Mouse (Mus musculus) CH12.LX (cell line): ENCODE measurements at regions not wholly inside any gene's neighbourhood (a gene's known extent, or its start where the extent isn't known, plus 50 kb on each side); places are given as distances from the start of the nearest gene placed in this dataset.

Experiments used
- DNase-seq: peaks from one replicate; pipeline ENCODE4 v3.0.0-alpha.2; 2013; ENCODE audit errors: extremely low read depth
- H3K27ac ChIP-seq: 2 replicates; pipeline ENCODE4 v1.5.1; 2012; ENCODE audit warnings: low read depth, mild to moderate bottlenecking, control low read depth, moderate library complexity; ENCODE audit not compliant: insufficient read depth
- H3K27me3 ChIP-seq: replicated peaks from 2 replicates; pipeline ENCODE3; 2012; ENCODE audit warnings: inconsistent platforms
- H3K36me3 ChIP-seq, 2 experiments: replicated peaks in 1 of 2; 2 replicates each; pipeline versions ENCODE3 to v1.6.1; 2012; ENCODE audit warnings: inconsistent platforms in 1 of 2, low read length in 1 of 2, mild to moderate bottlenecking in 1 of 2, mixed read lengths in 1 of 2, moderate library complexity in 1 of 2; ENCODE audit not compliant: control insufficient read depth in 1 of 2, insufficient read depth in 1 of 2
- H3K4me1 ChIP-seq, 2 experiments: 2 replicates each; pipeline ENCODE4 v1.6.1; 2012; ENCODE audit warnings: inconsistent platforms in 1 of 2, moderate library complexity in 1 of 2; ENCODE audit not compliant: insufficient read depth in 2 of 2, control insufficient read depth in 1 of 2
- H3K4me2 ChIP-seq: 2 replicates; pipeline ENCODE4 v1.6.1; 2012; ENCODE audit warnings: low read depth, mild to moderate bottlenecking, control low read depth; ENCODE audit not compliant: poor library complexity, insufficient read depth, severe bottlenecking
- H3K4me3 ChIP-seq, 3 experiments: fragments of 150-350 bp in 1 of 3; sonication (generic) in 1 of 3; replicated peaks in 1 of 3; 2 replicates each; pipeline versions ENCODE3 to v1.5.1; 2011 to 2012; ENCODE audit warnings: low read depth in 2 of 3, low read length in 2 of 3, mild to moderate bottlenecking in 2 of 3, moderate library complexity in 2 of 3, control low read depth in 1 of 3, improper control_type of control experiment in 1 of 3, inconsistent platforms in 1 of 3, mixed read lengths in 1 of 3; ENCODE audit not compliant: poor library complexity in 1 of 3
- H3K79me2 ChIP-seq: replicated peaks from 2 replicates; pipeline ENCODE4 v1.6.1; 2012; ENCODE audit warnings: mild to moderate bottlenecking, moderate library complexity; ENCODE audit not compliant: control insufficient read depth, poor library complexity, insufficient read depth, severe bottlenecking; ENCODE audit errors: extremely low read depth
- H3K9ac ChIP-seq: 2 replicates; pipeline ENCODE4 v1.6.1; 2012; ENCODE audit warnings: low read depth, mild to moderate bottlenecking, control low read depth, moderate library complexity; ENCODE audit not compliant: insufficient read depth
- H3K9me3 ChIP-seq: replicated peaks from 2 replicates; pipeline ENCODE3; 2012; ENCODE audit warnings: low read length, inconsistent platforms, mixed read lengths
- BHLHE40 ChIP-seq: IDR thresholded peaks from 2 replicates; pipeline ENCODE4 v1.6.1; 2011; ENCODE audit warnings: mild to moderate bottlenecking, low read depth, low read length, improper control_type of control experiment
- ELF1 ChIP-seq: IDR thresholded peaks from 2 replicates; pipeline ENCODE4 v1.6.1; 2014; ENCODE audit warnings: low read depth, mild to moderate bottlenecking, inconsistent platforms, low read length, improper control_type of control experiment
- EP300 ChIP-seq: IDR thresholded peaks from 2 replicates; pipeline ENCODE4 v1.6.1; 2011; ENCODE audit warnings: low read length, improper control_type of control experiment
- ETS1 ChIP-seq: conservative IDR thresholded peaks from 2 replicates; pipeline ENCODE4 v1.6.1; 2012; ENCODE audit warnings: low read depth, mild to moderate bottlenecking, inconsistent platforms, low read length, improper control_type of control experiment, moderate library complexity
- GABPA ChIP-seq: IDR thresholded peaks from 2 replicates; pipeline ENCODE4 v1.6.1; 2012; ENCODE audit warnings: low read depth, low read length, improper control_type of control experiment, inconsistent platforms; ENCODE audit not compliant: insufficient replicate concordance
- HCFC1 ChIP-seq: IDR thresholded peaks from 2 replicates; pipeline ENCODE4 v1.6.1; 2012; ENCODE audit warnings: low read depth, mild to moderate bottlenecking, inconsistent platforms, low read length, improper control_type of control experiment
- IRF4 ChIP-seq: IDR thresholded peaks from 2 replicates; pipeline ENCODE4 v1.6.1; 2014; ENCODE audit warnings: low read depth, mild to moderate bottlenecking, inconsistent platforms, low read length, improper control_type of control experiment
- JUN ChIP-seq: IDR thresholded peaks from 2 replicates; pipeline ENCODE4 v1.6.1; 2011; ENCODE audit warnings: low read depth, mild to moderate bottlenecking, low read length, improper control_type of control experiment, moderate library complexity; ENCODE audit not compliant: insufficient read depth
- KAT2A ChIP-seq: IDR thresholded peaks from 2 replicates; pipeline ENCODE4 v1.6.1; 2012; ENCODE audit warnings: low read length, improper control_type of control experiment, inconsistent platforms; ENCODE audit not compliant: insufficient replicate concordance
- MAX ChIP-seq: IDR thresholded peaks from 2 replicates; pipeline ENCODE4 v1.6.1; 2011; ENCODE audit warnings: low read length, improper control_type of control experiment
- MEF2A ChIP-seq: IDR thresholded peaks from 2 replicates; pipeline ENCODE4 v1.6.1; 2014; ENCODE audit warnings: low read depth, mild to moderate bottlenecking, inconsistent platforms, low read length, improper control_type of control experiment, borderline replicate concordance
- MXI1 ChIP-seq: IDR thresholded peaks from 2 replicates; pipeline ENCODE4 v1.6.1; 2011; ENCODE audit warnings: mild to moderate bottlenecking, low read depth, low read length, improper control_type of control experiment
- MYC ChIP-seq: IDR thresholded peaks from 2 replicates; pipeline ENCODE4 v1.6.1; 2011; ENCODE audit warnings: low read depth, mild to moderate bottlenecking, improper control_type of control experiment, low read length
- NELFE ChIP-seq: IDR thresholded peaks from 2 replicates; pipeline ENCODE4 v1.6.1; 2011; ENCODE audit warnings: low read depth, low read length, improper control_type of control experiment
- NRF1 ChIP-seq: IDR thresholded peaks from 2 replicates; pipeline ENCODE4 v1.6.1; 2014; ENCODE audit warnings: low read depth, mild to moderate bottlenecking, inconsistent platforms, low read length, improper control_type of control experiment, moderate library complexity
- RCOR1 ChIP-seq: conservative IDR thresholded peaks from 2 replicates; pipeline ENCODE4 v1.6.1; 2012; ENCODE audit warnings: low read depth, mild to moderate bottlenecking, inconsistent platforms, low read length, improper control_type of control experiment
- SIN3A ChIP-seq: IDR thresholded peaks from 2 replicates; pipeline ENCODE4 v1.6.1; 2012; ENCODE audit warnings: low read length, improper control_type of control experiment, inconsistent platforms
- SMC3 ChIP-seq: IDR thresholded peaks from 2 replicates; pipeline ENCODE4 v1.6.1; 2011; ENCODE audit warnings: low read depth, low read length, improper control_type of control experiment
- TBP ChIP-seq: conservative IDR thresholded peaks from 2 replicates; pipeline ENCODE4 v1.6.1; 2011; ENCODE audit warnings: low read depth, low read length, improper control_type of control experiment
- TCF12 ChIP-seq: IDR thresholded peaks from 2 replicates; pipeline ENCODE4 v1.6.1; 2014; ENCODE audit warnings: low read depth, mild to moderate bottlenecking, inconsistent platforms, low read length, improper control_type of control experiment
- UBTF ChIP-seq: IDR thresholded peaks from 2 replicates; pipeline ENCODE4 v1.6.1; 2012; ENCODE audit warnings: low read depth, mild to moderate bottlenecking, inconsistent platforms, low read length, improper control_type of control experiment, moderate library complexity
- USF1 ChIP-seq: IDR thresholded peaks from 2 replicates; pipeline ENCODE4 v1.6.1; 2014; ENCODE audit warnings: low read depth, mild to moderate bottlenecking, inconsistent platforms, low read length, improper control_type of control experiment
- ZC3H11A ChIP-seq: IDR thresholded peaks from 2 replicates; pipeline ENCODE4 v1.6.1; 2012; ENCODE audit warnings: low read depth, mild to moderate bottlenecking, inconsistent platforms, low read length, improper control_type of control experiment
- ZKSCAN1 ChIP-seq: IDR thresholded peaks from 2 replicates; pipeline ENCODE4 v1.6.1; 2012; ENCODE audit warnings: low read depth, inconsistent platforms, low read length, improper control_type of control experiment, borderline replicate concordance
- ZNF384 ChIP-seq: IDR thresholded peaks from 2 replicates; pipeline ENCODE4 v1.6.1; 2012; ENCODE audit warnings: low read depth, low read length, improper control_type of control experiment, inconsistent platforms
- dilution Hi-C: fragments of 300-500 bp; cut with MboI; formaldehyde crosslinking; loops from 2 replicates; pipeline ENCODE4 v1.14.3; 2020; ENCODE audit warnings: low sequenced_read_pairs; ENCODE audit not compliant: extremely low pct_unique_long_range_greater_than_20kb, extremely low pct_ligation_motif_present
- in situ Hi-C: fragments of 300-500 bp; cut with MboI; formaldehyde crosslinking; loops from 3 replicates; pipeline ENCODE4 v1.14.3; 2019; ENCODE audit warnings: low sequenced_read_pairs, low pct_ligation_motif_present, low pct_unique_long_range_greater_than_20kb, mixed read lengths

DNA sequence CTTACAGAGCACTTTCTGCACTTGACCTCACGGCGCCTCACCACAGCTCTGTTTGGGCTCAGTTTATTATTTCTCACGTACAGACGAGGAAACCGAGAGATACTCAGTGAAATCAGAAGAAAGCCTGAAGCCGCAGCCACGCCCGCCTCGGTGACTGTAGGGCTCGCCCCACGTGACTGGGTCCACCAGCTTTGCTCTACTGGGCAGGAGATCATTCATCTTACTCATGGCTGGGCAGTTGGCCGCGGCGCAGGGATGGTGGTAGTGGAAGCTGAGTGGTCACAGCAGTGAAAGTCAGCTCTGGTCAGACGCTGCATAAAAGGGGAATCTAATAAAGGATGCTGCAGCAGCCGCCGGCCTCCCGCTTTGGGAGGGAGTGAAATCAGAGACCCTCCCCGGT, 135.2 kb upstream of the Tsc22d1 start:
- TF ChIP-seq IRF4 (no peak), USF1 (0 out of 2 replicates have a peak, but pooled peaks have one; percentile 5)
- DNase-seq: no peak
- H3K27me3 ChIP-seq: no peaks in the 10 kb centered on the region
- H3K36me3 ChIP-seq: no peaks in the 10 kb centered on the region
- no peaks in the 10 kb centered on the region for H3K79me2 ChIP-seq
- H3K27ac ChIP-seq: no peak overlapping the region
- dilution Hi-C loops (no loop called here), in situ Hi-C loops (no loop called here)
- no peak overlapping the region for H3K9ac ChIP-seq
- no peaks in the 10 kb centered on the region for H3K9me3 ChIP-seq
- H3K4me2 ChIP-seq: no peak overlapping the region
- H3K4me1 ChIP-seq: no peaks in the 10 kb centered on the region
- H3K4me3 ChIP-seq: no peak overlapping the region

- no peaks in the 10 kb centered on the region for H3K79me2 ChIP-seq
- H3K9me3 ChIP-seq: no peaks in the 10 kb centered on the region
- no peak overlapping the region for H3K4me2 ChIP-seq
- no peak overlapping the region for H3K4me3 ChIP-seq
- H3K27me3 ChIP-seq: no peaks in the 10 kb centered on the region
- H3K27ac ChIP-seq: no peak overlapping the region
- peaks cover 0 to 4% of the 10 kb centered on the region in 2 experiments; a peak in 1 of 4 replicates for H3K4me1 ChIP-seq
- TF ChIP-seq NELFE (no peak), TBP (no peak), MYC (no peak)
- no peak for DNase-seq
- no peaks in the 10 kb centered on the region for H3K36me3 ChIP-seq
- no peak overlapping the region for H3K9ac ChIP-seq
- dilution Hi-C loops: no loop called here
- in situ Hi-C loops: no loop called here
Observed at GRCm38 (mm10) chr14:76281867-76282266, 132.9 kb upstream of the Tsc22d1 start.

DNA sequence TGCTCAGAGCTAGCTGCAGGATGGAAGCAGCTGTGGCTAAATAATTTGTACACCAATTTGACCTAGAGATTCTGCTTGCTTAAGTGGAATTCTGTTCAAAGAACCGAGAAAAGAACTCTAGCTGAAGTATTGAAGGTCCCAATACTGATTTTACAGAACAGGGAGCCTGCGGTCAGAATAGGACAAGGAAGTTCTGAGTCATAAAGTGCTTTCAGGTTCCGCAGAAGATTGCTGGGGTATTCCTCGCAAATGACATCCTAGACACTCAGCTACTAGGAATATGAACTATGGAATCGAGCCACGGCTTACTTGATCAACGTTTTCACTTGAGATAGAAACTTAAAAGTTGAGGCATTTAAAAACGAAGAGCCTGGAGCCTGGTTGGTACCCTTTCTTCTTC, 127.0 kb upstream of the Tsc22d1 start:
- dilution Hi-C loops: no loop called here
- Histone ChIP-seq H3K4me3 (no peak overlapping the region), H3K36me3 (no peaks in the 10 kb centered on the region), H3K27ac (no peak overlapping the region), H3K9me3 (no peaks in the 10 kb centered on the region), H3K9ac (no peak overlapping the region), H3K27me3 (no peaks in the 10 kb centered on the region), H3K4me2 (peak overlapping the region; percentile 26), H3K4me1 (peaks cover 4 to 20% of the 10 kb centered on the region in 2 experiments; a peak in 3 of 4 replicates), H3K79me2 (no peaks in the 10 kb centered on the region)
- DNase-seq: peak; percentile 48
- in situ Hi-C loops: no loop called here
- TF ChIP-seq TCF12 (no peak), BHLHE40 (peak; percentile 52), MAX (no peak), SMC3 (no peak), GABPA (no peak), SIN3A (no peak), ETS1 (peak; percentile 44), MEF2A (0 out of 2 replicates have a peak, but pooled peaks have one; percentile 38), ZC3H11A (no peak), USF1 (no peak), UBTF (no peak), EP300 (peak; percentile 97), NELFE (no peak), NRF1 (no peak), IRF4 (peak; percentile 95), ZNF384 (no peak), MXI1 (no peak), JUN (peak; percentile 81), HCFC1 (no peak), RCOR1 (peak; percentile 80), KAT2A (no peak), MYC (no peak), ZKSCAN1 (no peak), ELF1 (no peak), TBP (no peak)
